Mouse (Mus musculus): ENCODE measurements around the gene Cdh24.

Cdh24 gene

DNA sequence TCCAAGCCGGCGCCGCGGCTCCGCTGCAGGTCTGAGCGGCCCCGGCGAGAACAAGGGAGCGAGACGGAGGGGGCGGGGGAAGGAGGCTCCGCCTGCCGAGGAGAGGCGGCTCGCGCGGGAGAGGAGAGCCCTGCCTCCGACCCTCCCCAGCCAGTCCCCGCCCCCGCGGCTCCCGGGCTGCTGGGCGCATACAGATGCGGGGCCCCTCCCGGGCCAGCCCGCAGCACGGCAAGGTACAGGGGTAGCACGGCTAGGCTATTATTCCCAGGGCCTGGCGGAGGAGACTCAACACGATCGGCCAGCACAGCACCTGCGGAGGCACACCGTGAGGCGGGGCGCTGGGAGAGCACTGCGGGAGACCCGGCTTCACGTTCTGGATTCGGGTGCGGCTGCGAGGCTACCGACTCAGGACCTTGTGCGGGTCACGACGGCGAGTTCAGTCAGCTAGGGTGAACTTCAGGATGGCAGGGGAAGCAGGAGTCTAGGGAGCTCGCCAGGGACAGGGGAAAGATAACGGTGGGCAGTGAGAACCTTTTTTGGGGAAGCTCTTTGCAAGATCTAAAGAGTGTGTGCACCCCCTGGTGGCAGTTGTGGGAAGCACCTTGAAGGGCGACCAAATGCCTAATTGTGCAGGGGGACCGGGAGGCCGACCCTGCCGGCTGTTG lies at the start of gene Cdh24:
Gene Cdh24, minus strand, starts transcription at position 60 of the 665 bp plus-strand sequence.
- DNase-seq (ENCODE audit: low spot score) = peak; percentile 93

- no peak for DNase-seq (ENCODE audit: low spot score)
Measured at GRCm38 (mm10) chr14:54687251-54687650, 46.1 kb upstream of the Cdh24 start.

GRCm38 (mm10) chr14:54686522-54687143 lies 45.5 kb upstream of the Cdh24 start, which contains the start of gene Acin1:
Acin1 (minus strand) TSS chr14:54686931.
- DNase-seq (ENCODE audit: low spot score) = peak; percentile 100

- peak; percentile 88 for DNase-seq (ENCODE audit: low spot score)
Measured at GRCm38 (mm10) chr14:54686063-54686521, 44.9 kb upstream of the Cdh24 start, which contains the start of gene 1700123O20Rik. 1700123O20Rik (plus strand) TSS chr14:54686216.

DNA sequence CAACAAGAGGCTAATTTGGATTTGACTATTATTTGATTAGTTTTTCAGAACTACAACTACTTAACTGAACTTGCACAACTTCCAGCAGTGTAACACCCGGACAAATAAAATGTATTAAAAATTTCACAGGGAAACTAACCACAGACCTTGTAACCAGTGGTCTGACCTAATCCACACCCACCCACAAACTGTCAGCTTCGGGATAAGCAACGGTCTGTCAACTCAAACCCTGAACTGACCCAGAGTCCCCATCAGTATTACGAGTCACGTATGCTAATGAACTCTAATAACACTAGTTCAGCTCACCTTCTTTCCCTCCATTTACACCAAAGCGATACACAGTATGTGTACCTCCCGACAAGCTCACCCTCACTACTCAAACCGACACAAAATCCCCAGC lies 44.3 kb upstream of the Cdh24 start:
- no peak for DNase-seq (ENCODE audit: low spot score)

GRCm38 (mm10) chr14:54682396-54682795 lies 41.2 kb upstream of the Cdh24 start:
- no peak for DNase-seq (ENCODE audit: low spot score)

GRCm38 (mm10) chr14:54678657-54679304 lies 37.6 kb upstream of the Cdh24 start:
- no peak for DNase-seq (ENCODE audit: low spot score)

DNA sequence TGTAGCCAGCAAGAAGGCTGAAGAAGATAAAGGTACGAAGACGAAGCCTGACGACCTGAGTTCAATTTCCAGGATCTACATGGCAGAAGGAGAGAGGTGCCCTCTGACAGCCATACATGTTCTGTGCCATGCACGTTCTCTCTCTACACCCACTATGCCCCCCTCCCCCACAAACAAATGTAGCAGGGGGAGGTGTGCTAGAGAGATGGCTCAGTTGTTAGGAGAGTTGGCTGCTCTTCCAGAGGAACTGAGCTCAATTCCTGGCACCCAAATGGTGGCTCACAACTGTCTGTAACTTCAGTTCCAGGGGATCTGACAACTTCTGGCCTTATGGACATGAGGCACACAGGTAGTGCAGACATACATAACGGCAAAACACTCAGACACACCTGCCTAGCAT lies 35.1 kb upstream of the Cdh24 start:
- no peak for DNase-seq (ENCODE audit: low spot score)

GRCm38 (mm10) chr14:54674317-54674716 lies 33.2 kb upstream of the Cdh24 start:
- DNase-seq (ENCODE audit: low spot score) = no peak

GRCm38 (mm10) chr14:54669381-54669780 lies 28.2 kb upstream of the Cdh24 start:
- DNase-seq (ENCODE audit: low spot score) = peak; percentile 58

DNA sequence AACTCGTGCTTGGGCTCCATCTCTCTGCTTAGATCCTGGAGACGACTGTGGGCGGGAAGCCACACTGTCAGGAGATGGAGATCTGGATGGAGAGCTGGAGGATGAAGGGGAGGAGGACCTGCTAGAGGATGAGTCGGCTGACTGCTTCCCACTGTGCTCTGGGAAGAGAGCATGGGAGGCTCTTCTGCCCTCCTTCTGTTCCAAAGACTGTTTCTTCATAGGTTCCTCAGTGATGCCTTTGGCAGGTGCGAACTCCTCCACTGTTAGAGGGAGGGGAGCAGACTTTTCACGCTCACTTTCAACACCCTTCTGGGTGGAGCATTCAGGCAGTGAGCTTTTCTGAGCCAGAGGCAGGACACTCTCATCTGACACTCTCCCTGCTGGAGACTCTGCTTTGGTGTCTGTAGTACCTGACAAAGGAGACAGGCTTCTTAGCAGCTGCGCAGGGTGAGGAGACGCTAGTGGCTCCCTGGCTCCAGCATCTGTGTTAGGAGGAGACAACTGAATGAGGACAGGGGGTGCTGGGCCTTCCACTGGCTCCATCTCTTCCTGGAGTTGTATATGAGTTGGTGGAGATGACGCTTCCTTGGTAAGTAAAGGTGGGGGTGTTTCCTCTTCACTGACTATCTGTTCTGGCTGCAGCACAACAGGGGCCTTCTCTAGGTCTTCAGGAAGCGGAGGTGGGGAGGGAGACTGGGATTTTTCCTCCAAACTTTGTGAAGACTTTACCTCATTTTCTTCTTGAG lies 23.5 kb upstream of the Cdh24 start:
- no peak for DNase-seq (ENCODE audit: low spot score)

DNA sequence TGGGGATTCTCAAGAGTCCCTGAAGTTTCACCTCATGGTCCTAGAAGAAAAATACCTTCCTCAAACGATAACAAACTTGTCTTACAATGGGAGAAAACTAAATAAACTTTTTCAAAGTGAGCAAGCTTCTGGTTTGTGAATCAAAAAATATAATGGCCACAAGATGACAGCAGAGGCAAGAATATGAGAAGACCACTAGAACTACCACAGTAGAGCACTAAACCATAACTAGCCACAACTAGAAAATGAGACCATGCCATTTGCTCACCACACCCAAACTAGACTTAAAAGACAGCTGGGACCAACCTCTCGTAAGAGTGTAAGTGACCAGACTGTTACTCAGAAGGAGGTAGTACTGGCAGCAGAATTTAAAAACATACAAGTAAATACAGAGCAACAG lies 18.8 kb upstream of the Cdh24 start:
- peak; percentile 86 for DNase-seq (ENCODE audit: low spot score)

DNA sequence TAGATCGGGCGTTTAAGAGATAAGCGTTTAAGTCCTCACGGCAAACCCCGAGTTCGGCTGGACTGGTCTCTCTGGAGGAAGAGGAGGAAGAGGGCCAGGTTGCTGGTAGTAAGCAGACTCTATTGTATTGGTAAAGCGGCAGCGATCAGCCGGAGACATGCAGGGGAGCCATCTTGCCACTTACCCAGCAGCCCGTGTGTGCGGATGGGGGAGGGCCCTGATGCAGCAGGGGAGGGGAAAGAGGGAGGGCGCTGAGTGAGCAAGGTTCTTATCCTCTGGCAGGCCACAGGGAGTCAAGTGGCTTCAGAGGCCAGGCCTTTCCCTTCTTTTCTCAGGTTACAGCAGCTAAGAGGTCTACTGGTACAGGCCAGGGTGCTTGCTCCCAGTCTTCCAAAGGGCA lies 12.3 kb upstream of the Cdh24 start:
- peak; percentile 84 for DNase-seq (ENCODE audit: low spot score)

GRCm38 (mm10) chr14:54652787-54653186 lies 11.6 kb upstream of the Cdh24 start:
- no peak for DNase-seq (ENCODE audit: low spot score)

- DNase-seq (ENCODE audit: low spot score) = no peak
Measured at GRCm38 (mm10) chr14:54651556-54651955, 10.4 kb upstream of the Cdh24 start.

- DNase-seq (ENCODE audit: low spot score) = peak; percentile 99
Measured at GRCm38 (mm10) chr14:54650621-54651454, 9.7 kb upstream of the Cdh24 start.

DNA sequence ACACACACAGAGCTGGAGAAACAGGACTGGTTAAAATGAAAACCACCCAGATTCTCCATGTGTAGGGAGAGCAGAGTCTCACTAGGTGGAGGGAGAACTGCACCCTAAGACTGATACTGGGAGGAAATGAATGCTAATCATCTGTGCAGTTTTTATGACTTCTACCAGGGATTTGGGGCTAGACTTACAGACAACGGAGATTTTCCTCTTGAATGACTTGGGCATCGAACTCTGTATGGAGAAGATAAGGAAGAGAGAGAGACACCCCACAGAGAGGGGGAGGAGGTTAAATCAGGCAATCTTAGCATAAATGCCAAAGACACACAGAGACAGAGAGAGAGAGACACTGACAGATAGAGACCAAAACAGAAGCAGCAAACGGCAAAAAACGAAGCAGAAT lies 6.7 kb upstream of the Cdh24 start:
- DNase-seq (ENCODE audit: low spot score) = no peak

DNA sequence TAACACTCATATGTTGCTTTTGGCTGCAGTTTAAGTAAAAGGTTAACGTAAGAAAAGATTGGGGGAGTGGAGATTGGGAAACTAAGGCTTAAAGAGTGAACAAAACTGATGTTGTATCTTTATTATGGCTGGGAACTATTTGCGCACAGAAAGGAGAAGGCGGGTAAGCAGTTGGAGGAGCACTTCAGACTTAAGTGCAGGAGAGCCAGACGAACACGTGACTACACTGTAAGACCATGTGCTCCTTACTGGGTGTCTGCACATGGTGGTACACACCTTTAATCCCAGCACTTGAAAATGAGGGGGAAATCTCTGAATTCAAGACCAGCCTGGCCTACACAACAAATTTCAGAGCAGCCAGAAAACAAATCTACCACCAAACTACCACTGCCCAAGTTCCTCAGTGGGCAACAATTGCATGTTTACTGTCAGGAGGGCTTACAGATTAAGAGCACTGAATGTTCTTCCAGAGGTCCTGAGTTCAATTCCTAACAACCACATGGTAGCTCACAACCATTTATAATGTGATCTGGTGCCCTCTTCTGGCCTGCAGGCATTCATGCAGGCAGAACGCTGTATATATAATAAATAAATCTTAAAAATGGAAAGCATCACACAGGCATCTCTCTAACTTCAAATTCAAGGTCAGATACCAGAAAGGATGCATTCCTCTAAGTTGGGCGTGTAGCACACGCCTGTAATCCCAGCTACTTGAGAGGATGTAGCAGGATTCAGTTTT lies 5.9 kb upstream of the Cdh24 start:
- DNase-seq (ENCODE audit: low spot score) = no peak

- DNase-seq (ENCODE audit: low spot score) = no peak
Measured at GRCm38 (mm10) chr14:54646455-54646854, 5.3 kb upstream of the Cdh24 start.

GRCm38 (mm10) chr14:54644294-54644693 lies 3.1 kb upstream of the Cdh24 start:
- DNase-seq (ENCODE audit: low spot score) = no peak

DNA sequence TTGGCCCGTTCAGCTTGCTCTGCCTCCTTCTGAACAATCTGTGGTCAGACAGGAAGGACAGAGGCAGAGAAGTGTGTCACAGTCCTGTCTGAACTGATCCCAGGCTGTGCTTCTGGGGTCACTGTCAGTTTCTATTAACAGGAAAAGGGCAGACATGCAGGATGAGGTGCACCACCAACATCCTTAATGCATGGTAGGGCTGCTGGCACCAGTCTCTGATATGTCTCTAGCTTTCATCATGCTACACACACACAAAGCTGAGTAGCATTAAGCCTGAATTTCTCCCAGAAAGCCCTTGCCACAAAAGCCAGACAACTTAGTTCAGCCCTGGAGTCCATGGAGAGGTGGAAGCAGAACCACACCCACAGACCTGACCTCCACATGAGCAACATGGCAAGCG lies 1.8 kb upstream of the Cdh24 start:
- no peak for DNase-seq (ENCODE audit: low spot score)

Data from retina, embryonic 14.5 days (tissue).